Mouse (Mus musculus) testis, adult 2 months (tissue): ENCODE measurements around the gene Lrrc9.

ENCODE experiments used
- CTCF ChIP-seq: fragments of 200-500 bp; IDR thresholded peaks from 2 replicates; pipeline ENCODE4 v1.5.1; 2012; ENCODE audit warnings: low read depth, mild to moderate bottlenecking, inconsistent platforms, low read length, moderate library complexity; ENCODE audit not compliant: control insufficient read depth, insufficient read depth, insufficient replicate concordance
- POLR2A ChIP-seq: fragments of 200-500 bp; IDR thresholded peaks from 2 replicates; pipeline ENCODE4 v1.6.1; 2012; ENCODE audit warnings: low read depth, mild to moderate bottlenecking, inconsistent platforms, low read length, moderate library complexity; ENCODE audit not compliant: control insufficient read depth

- TF ChIP-seq CTCF (no peak), POLR2A (no peak)
Measured at GRCm38 (mm10) chr12:72525588-72525987, 83.9 kb downstream of the Lrrc9 start.
